Mouse (Mus musculus): ENCODE measurements at regions not wholly inside any gene's neighbourhood (a gene's known extent, or its start where the extent isn't known, plus 50 kb on each side); places are given as distances from the start of the nearest gene placed in this dataset.

- no peak for TF ChIP-seq CTCF (IDR thresholded peaks at IDR 0.05; ENCODE audit: insufficient read depth, low read depth, low read length)
- TF ChIP-seq POLR2A (IDR thresholded peaks at IDR 0.05; ENCODE audit: insufficient read depth, low read depth, low read length) = no peak
Measured at GRCm38 (mm10) chr16:5766771-5767421, 118.3 kb upstream of the Rbfox1 start.
